In the genomic region with DNA sequence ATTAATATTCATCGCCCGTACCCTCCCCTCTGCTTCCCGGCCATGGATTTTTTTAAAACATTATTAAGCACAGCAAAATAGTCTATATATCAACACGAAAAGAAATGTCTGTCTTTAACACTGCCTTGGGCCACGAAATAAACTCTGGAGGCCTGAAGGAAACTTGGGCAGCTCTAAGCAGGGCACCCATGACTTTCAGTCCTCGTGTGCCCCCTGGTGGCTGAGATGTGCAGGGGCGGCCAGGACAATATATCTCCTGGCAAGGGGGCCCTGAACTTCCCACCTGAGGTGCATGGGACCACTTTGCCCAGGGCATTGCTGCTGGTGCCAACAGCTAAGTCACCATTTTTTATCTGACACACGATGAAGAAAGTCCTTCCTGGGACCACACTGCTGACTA, we compare ENCODE assay signal across 8 mouse cellular contexts. TPM values are rescaled to one million over a fixed set of nuclear protein-coding genes. Genes with fewer than 3 reads are reported as not detected.
A peak's percentile ranks its signal among the peaks of the same experiment; 100 is the strongest.
DNase-seq lines count a peak whose midpoint lies in the region; ATAC-seq and TF ChIP-seq lines count a peak whose summit lies in the region.

No protein-coding gene starts in this region.

- no peaks in the 10 kb centered on the region; the same call in 1 of the 2 replicates for H3K9me3 ChIP-seq in kidney, embryonic 14.5 days (ENCODE audit: control insufficient read depth, low read length)
- 0 out of 2 replicates have a peak, but pooled peaks cover 2% of the 10 kb centered on the region for H3K9me3 ChIP-seq in limb, embryonic 14.5 days (ENCODE audit: control insufficient read depth, low read length)

- no peaks in the 10 kb centered on the region for H3K36me3 ChIP-seq in heart, adult 2 months (ENCODE audit: control insufficient read depth, insufficient read depth, low read length)
- no peaks in the 10 kb centered on the region for H3K36me3 ChIP-seq in kidney, embryonic 14.5 days (ENCODE audit: control insufficient read depth, insufficient read depth, low read length)
- H3K36me3 ChIP-seq in limb, embryonic 14.5 days (ENCODE audit: control insufficient read depth, insufficient read depth, low read length): peaks cover 4% of the 10 kb centered on the region; the same call in 1 of the 2 replicates
- no peaks in the 10 kb centered on the region for H3K36me3 ChIP-seq in splenic B cell, adult 2 months (ENCODE audit: control insufficient read depth, insufficient read depth, low read length, poor library complexity, severe bottlenecking)

- TF ChIP-seq EP300 in heart, adult 2 months (IDR thresholded peaks at IDR 0.05; ENCODE audit: insufficient read depth, low read depth, low read length): peak; percentile 75; the same call in 1 of the 2 replicates

- ATAC-seq in kidney, embryonic 14.5 days (ENCODE audit: low FRiP score, low TSS enrichment): peak; percentile 70; the same call in 1 of the 2 replicates
- peak; percentile 75 for ATAC-seq in limb, embryonic 14.5 days (ENCODE audit: low FRiP score, low read depth)

- TF ChIP-seq POLR2A in heart, adult 2 months (IDR thresholded peaks at IDR 0.05; ENCODE audit: insufficient read depth, low read depth, low read length): no peak
- no peak for TF ChIP-seq POLR2A in limb, embryonic 14.5 days (IDR thresholded peaks at IDR 0.05; ENCODE audit: borderline replicate concordance, extremely low read depth, insufficient read depth, insufficient read length)

- 23% methylated on average over 8 of the region's 8 CpGs for WGBS in heart, adult 2 months
- WGBS in kidney, embryonic 14.5 days: 25% methylated on average over 8 of the region's 8 CpGs
- 16% methylated on average over 8 of the region's 8 CpGs for WGBS in limb, embryonic 14.5 days

- H3K4me2 ChIP-seq in kidney, embryonic 14.5 days (replicated peaks; ENCODE audit: low read depth, low read length): no peak overlapping the region
- H3K4me2 ChIP-seq in limb, embryonic 14.5 days (replicated peaks; ENCODE audit: low read depth, low read length, severe bottlenecking): no peak overlapping the region

- no peaks in the 10 kb centered on the region for H3K79me2 ChIP-seq in heart, adult 2 months (replicated peaks; ENCODE audit: control insufficient read depth, insufficient read depth, low read length)

- no peaks in the 10 kb centered on the region for H3K4me1 ChIP-seq in heart, adult 2 months (ENCODE audit: control insufficient read depth, insufficient read depth, low read length)
- peaks cover 7% of the 10 kb centered on the region for H3K4me1 ChIP-seq in kidney, embryonic 14.5 days (ENCODE audit: control insufficient read depth, insufficient read depth, low read length)
- peaks cover 25% of the 10 kb centered on the region for H3K4me1 ChIP-seq in limb, embryonic 14.5 days (ENCODE audit: control insufficient read depth, insufficient read depth, low read length)

- no peaks in the 10 kb centered on the region for H3K27me3 ChIP-seq in heart, adult 2 months (ENCODE audit: control insufficient read depth, insufficient read depth, low read length)
- H3K27me3 ChIP-seq in kidney, embryonic 14.5 days (ENCODE audit: control insufficient read depth, insufficient read depth, low read length): no peaks in the 10 kb centered on the region
- no peaks in the 10 kb centered on the region for H3K27me3 ChIP-seq in limb, embryonic 14.5 days (ENCODE audit: control insufficient read depth, insufficient read depth, low read length)
- no peaks in the 10 kb centered on the region; the same call in 1 of the 2 replicates for H3K27me3 ChIP-seq in splenic B cell, adult 2 months (ENCODE audit: control insufficient read depth, insufficient read depth, low read length, poor library complexity, severe bottlenecking)

- H3K27ac ChIP-seq in heart, adult 2 months: no peak overlapping the region
- no peak overlapping the region for H3K27ac ChIP-seq in kidney, embryonic 14.5 days (ENCODE audit: low read depth, low read length)
- H3K27ac ChIP-seq in limb, embryonic 14.5 days (replicated peaks; ENCODE audit: low read depth, low read length): no peak overlapping the region

- H3K9ac ChIP-seq in heart, adult 2 months (ENCODE audit: low read depth, low read length): no peak overlapping the region
- H3K9ac ChIP-seq in kidney, embryonic 14.5 days (ENCODE audit: low read depth, low read length): no peak overlapping the region
- no peak overlapping the region for H3K9ac ChIP-seq in limb, embryonic 14.5 days (ENCODE audit: low read depth, low read length, severe bottlenecking)

- intact Hi-C loops in heart, adult 2 months (cut with DNase I): loop anchor here (1.0 to 5.0 kb wide), 3 partner anchors 36 to 376 kb away; no protein-coding TSS in a partner anchor

- no peak overlapping the region for H3K4me3 ChIP-seq in heart, adult 2 months
- no peak overlapping the region for H3K4me3 ChIP-seq in kidney, embryonic 14.5 days (ENCODE audit: low read length)
- H3K4me3 ChIP-seq in limb, embryonic 14.5 days (replicated peaks; ENCODE audit: low read length): no peak overlapping the region

- DNase-seq in 3T3-L1 (ENCODE audit: low read depth, low spot score): peak; percentile 93
- DNase-seq in adrenal gland, adult 2 months: peak; percentile 76
- DNase-seq in embryo, embryonic 11.5 days (ENCODE audit: low read depth, low spot score): peak; percentile 67
- DNase-seq in heart, adult 2 months: peak; percentile 78 to 88
- DNase-seq in limb, embryonic 14.5 days (ENCODE audit: low spot score): peak; percentile 81
- peak; percentile 86 for DNase-seq in neural tube, embryonic 10.5 days (ENCODE audit: extremely low spot score, low spot score)
- DNase-seq in splenic B cell, adult 2 months (ENCODE audit: low read depth, low spot score): peak; percentile 86

- TF ChIP-seq CTCF in heart, adult 2 months (IDR thresholded peaks at IDR 0.05): no peak; the same call in 1 of the 2 replicates

RNA-seq across cellular contexts. Expression of a gene that starts 27.3 kb away (rescaled TPM):
- total RNA-seq in adrenal gland, adult 2 months (2021): 1 to 10 TPM; 3.5 to 4.9 TPM
- polyA plus RNA-seq in adrenal gland, adult 2 months (2012; rRNA removed): 2.8 and 4.7 TPM in 2 replicates
- total RNA-seq in heart, adult 2 months (2021): 10 to 100 TPM; 11.2 to 18.3 TPM
- polyA plus RNA-seq in heart, adult 2 months (2012; rRNA removed): 10.2 and 12.8 TPM in 2 replicates
- polyA plus RNA-seq in kidney, embryonic 14.5 days (2014; fragmentation: Nextera tagmentation; extraction: Ambion mirVana): 1.7 and 2.7 TPM in 2 replicates
- polyA plus RNA-seq in limb, embryonic 14.5 days (2012; rRNA removed): 9.4 and 11.4 TPM in 2 replicates
- polyA plus RNA-seq in limb, embryonic 14.5 days (2014; fragmentation: Nextera tagmentation; extraction: Ambion mirVana): 8.8 and 9.0 TPM in 2 replicates
